Comparison of ENCODE assay signal across 19 mouse cellular contexts in the genomic region with DNA sequence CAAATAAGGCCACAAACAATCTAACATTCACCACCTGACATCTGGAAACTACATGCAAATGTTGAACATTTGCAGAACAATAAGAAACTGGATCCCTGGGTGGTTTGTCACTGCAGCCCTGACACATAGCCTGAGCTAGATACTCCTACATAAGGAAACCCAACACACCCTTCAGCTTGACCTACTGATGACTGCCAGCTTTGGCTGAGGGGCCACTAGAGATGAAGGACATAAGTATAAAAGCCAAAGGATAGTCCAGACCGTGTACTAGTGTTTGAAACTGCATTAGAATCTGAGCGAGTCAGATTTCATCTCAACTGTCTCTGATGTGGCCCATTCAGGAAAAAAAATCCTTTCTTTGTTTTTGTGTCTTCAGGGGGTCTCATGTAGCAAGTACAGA.
DNase-seq lines count a peak whose midpoint lies in the region; ATAC-seq and TF ChIP-seq lines count a peak whose summit lies in the region.
"Had no signal": no experiment of that assay in that cellular context is flagged by ENCODE, and none has a peak within 500 bp of the region (broad histone marks: within the 10 kb centered on the region; RNA-seq: fewer than 3 reads in every experiment).

No protein-coding gene starts in this region.

- no peak overlapping the region for H3K27ac ChIP-seq in kidney, embryonic 14.5 days (ENCODE audit: low read depth, low read length)
- peak overlapping the region; percentile 17; the same call in 1 of the 2 replicates for H3K27ac ChIP-seq in embryonic fibroblast, embryonic 13.5 days (ENCODE audit: insufficient read depth, low read length)
- H3K27ac ChIP-seq: embryonic facial prominence, embryonic 13.5 days; forebrain, embryonic 13.5 days; liver, embryonic 12.5 days; macrophage; midbrain, embryonic 13.5 days had no signal

- DNase-seq in cerebellum, postnatal 10 days, result peak; percentile 10 to 27
- no peak for DNase-seq in cerebellum, adult 11 months
- no peak for DNase-seq in kidney, postnatal 4 days
- peak; percentile 17 for DNase-seq in R1 (ENCODE audit: low read depth, low spot score)
- DNase-seq in left cerebral cortex, postnatal 4 days, result no peak
- DNase-seq: adrenal gland, postnatal 10 days; B cell, adult 2 months; embryo, embryonic 11 days; gastrocnemius, postnatal 36 days; kidney, adult 18-20 months; liver, postnatal 0 days; thymus, postnatal 4 days had no signal

- no peaks in the 10 kb centered on the region for H3K36me3 ChIP-seq in kidney, embryonic 14.5 days (ENCODE audit: control insufficient read depth, insufficient read depth, low read length)
- H3K36me3 ChIP-seq: embryonic facial prominence, embryonic 13.5 days; liver, embryonic 12.5 days; midbrain, embryonic 13.5 days had no signal

- no peak overlapping the region for H3K4me2 ChIP-seq in kidney, embryonic 14.5 days (replicated peaks; ENCODE audit: low read depth, low read length)
- H3K4me2 ChIP-seq: embryonic facial prominence, embryonic 13.5 days; forebrain, embryonic 13.5 days; liver, embryonic 12.5 days; midbrain, embryonic 13.5 days had no signal

- no peak overlapping the region for H3K4me3 ChIP-seq in kidney, embryonic 14.5 days (ENCODE audit: low read length)
- H3K4me3 ChIP-seq in embryonic fibroblast, embryonic 13.5 days (ENCODE audit: insufficient read depth, low read length), result no peak overlapping the region
- H3K4me3 ChIP-seq: embryonic facial prominence, embryonic 13.5 days; forebrain, embryonic 13.5 days; liver, embryonic 12.5 days; midbrain, embryonic 13.5 days had no signal

- H3K4me1 ChIP-seq in kidney, embryonic 14.5 days (ENCODE audit: control insufficient read depth, insufficient read depth, low read length), result no peaks in the 10 kb centered on the region
- no peaks in the 10 kb centered on the region for H3K4me1 ChIP-seq in embryonic fibroblast, embryonic 13.5 days (ENCODE audit: control insufficient read depth, insufficient read depth, low read length)
- H3K4me1 ChIP-seq: forebrain, embryonic 13.5 days; liver, embryonic 12.5 days; midbrain, embryonic 13.5 days had no signal

- H3K9me3 ChIP-seq in kidney, embryonic 14.5 days (ENCODE audit: control insufficient read depth, low read length), result no peaks in the 10 kb centered on the region
- H3K9me3 ChIP-seq: embryonic facial prominence, embryonic 13.5 days; forebrain, embryonic 13.5 days; liver, embryonic 12.5 days; midbrain, embryonic 13.5 days had no signal

- intact Hi-C loops in left cerebral cortex, postnatal 4 days (cut with DNase I), result no loop called here

- H3K9ac ChIP-seq in kidney, embryonic 14.5 days (ENCODE audit: low read depth, low read length), result no peak overlapping the region
- H3K9ac ChIP-seq: embryonic facial prominence, embryonic 13.5 days; forebrain, embryonic 13.5 days; liver, embryonic 12.5 days; liver, postnatal 0 days; midbrain, embryonic 13.5 days had no signal

- H3K27me3 ChIP-seq in kidney, embryonic 14.5 days (ENCODE audit: control insufficient read depth, insufficient read depth, low read length), result no peaks in the 10 kb centered on the region
- H3K27me3 ChIP-seq: embryonic facial prominence, embryonic 13.5 days; forebrain, embryonic 13.5 days; liver, embryonic 12.5 days; midbrain, embryonic 13.5 days had no signal

- WGBS in kidney, embryonic 14.5 days, result 59% methylated on average over 2 of the region's 2 CpGs

- ATAC-seq in kidney, embryonic 14.5 days (ENCODE audit: low FRiP score, low TSS enrichment), result peak; percentile 57; the same call in 1 of the 2 replicates
- ATAC-seq: forebrain, embryonic 13.5 days; liver, embryonic 12.5 days; liver, postnatal 0 days; midbrain, embryonic 13.5 days had no signal

- no peak for TF ChIP-seq CTCF in embryonic fibroblast, embryonic 13.5 days (IDR thresholded peaks at IDR 0.05; ENCODE audit: borderline replicate concordance, insufficient read depth, low read length)

- TF ChIP-seq POLR2A in embryonic fibroblast, embryonic 13.5 days (IDR thresholded peaks at IDR 0.05; ENCODE audit: low read depth, low read length), result no peak

Comparison
In these comparisons a context has a peak if more than half of its experiments do, and no peak if none do; other contexts are left out.
1. DNase-seq: peak in cerebellum, postnatal 10 days (2 of 2) and R1 (single experiment); none in cerebellum, adult 11 months (single experiment), kidney, postnatal 4 days (0 of 2) and left cerebral cortex, postnatal 4 days (single experiment).